Mouse (Mus musculus): ENCODE results near the gene Nomo1.

The Nomo1 gene

GRCm38 (mm10) chr7:46033109-46033869, at the start of gene Nomo1:
Nomo1 (plus strand) TSS chr7:46033698.
- DNase-seq (ENCODE audit: low spot score), result peak; percentile 95

GRCm38 (mm10) chr7:45986893-45987292, 46.6 kb upstream of the Nomo1 start:
- no peak for DNase-seq (ENCODE audit: low spot score)

- DNase-seq (ENCODE audit: low spot score), result no peak
Measured at GRCm38 (mm10) chr7:45988344-45988743, 45.2 kb upstream of the Nomo1 start.

- no peak for DNase-seq (ENCODE audit: low spot score)
Measured at GRCm38 (mm10) chr7:45992470-45992869, 41.0 kb upstream of the Nomo1 start.

- no peak for DNase-seq (ENCODE audit: low spot score)
Measured at GRCm38 (mm10) chr7:46000577-46000976, 32.9 kb upstream of the Nomo1 start.

GRCm38 (mm10) chr7:46002748-46003147, 30.8 kb upstream of the Nomo1 start:
- no peak for DNase-seq (ENCODE audit: low spot score)

GRCm38 (mm10) chr7:46009578-46009977, 23.9 kb upstream of the Nomo1 start:
- peak; percentile 39 for DNase-seq (ENCODE audit: low spot score)

- no peak for DNase-seq (ENCODE audit: low spot score)
Measured at GRCm38 (mm10) chr7:46012121-46012520, 21.4 kb upstream of the Nomo1 start.

- DNase-seq (ENCODE audit: low spot score), result no peak
Measured at GRCm38 (mm10) chr7:46013266-46014010, 20.1 kb upstream of the Nomo1 start.

GRCm38 (mm10) chr7:46019594-46019993, 13.9 kb upstream of the Nomo1 start:
- no peak for DNase-seq (ENCODE audit: low spot score)

GRCm38 (mm10) chr7:46021951-46022350, 11.5 kb upstream of the Nomo1 start:
- DNase-seq (ENCODE audit: low spot score), result no peak

- no peak for DNase-seq (ENCODE audit: low spot score)
Measured at GRCm38 (mm10) chr7:46025436-46025835, 8.1 kb upstream of the Nomo1 start.

- DNase-seq (ENCODE audit: low spot score), result no peak
Measured at GRCm38 (mm10) chr7:46028681-46029080, 4.8 kb upstream of the Nomo1 start.

GRCm38 (mm10) chr7:46029299-46030144, 4.0 kb upstream of the Nomo1 start:
- DNase-seq (ENCODE audit: low spot score), result no peak

- no peak for DNase-seq (ENCODE audit: low spot score)
Measured at GRCm38 (mm10) chr7:46030145-46030488, 3.4 kb upstream of the Nomo1 start, which contains the start of gene Abcc6. Abcc6 (minus strand) TSS chr7:46030302.

GRCm38 (mm10) chr7:46031075-46031474, 2.4 kb upstream of the Nomo1 start:
- no peak for DNase-seq (ENCODE audit: low spot score)

GRCm38 (mm10) chr7:46033870-46034337, 406 bp downstream of the Nomo1 start:
- DNase-seq (ENCODE audit: low spot score), result no peak

GRCm38 (mm10) chr7:46034991-46035390, 1.5 kb downstream of the Nomo1 start:
- no peak for DNase-seq (ENCODE audit: low spot score)

- DNase-seq (ENCODE audit: low spot score), result no peak
Measured at GRCm38 (mm10) chr7:46035468-46035867, 2.0 kb downstream of the Nomo1 start.

- no peak for DNase-seq (ENCODE audit: low spot score)
Measured at GRCm38 (mm10) chr7:46037433-46037832, 3.9 kb downstream of the Nomo1 start.

GRCm38 (mm10) chr7:46039873-46040272, 6.4 kb downstream of the Nomo1 start:
- no peak for DNase-seq (ENCODE audit: low spot score)

GRCm38 (mm10) chr7:46044106-46044505, 10.6 kb downstream of the Nomo1 start:
- no peak for DNase-seq (ENCODE audit: low spot score)

All from c-Kit-positive CD71-positive TER-119-positive erythroid progenitor cells, embryonic 14.5 days (primary cell).